Mouse (Mus musculus): ENCODE measurements around the gene Vsig10.
"Not testable (repeated sequence)": the region's sequence is repeated elsewhere in the genome, so short reads cannot be mapped to it uniquely, and the experiment has no call there.

The Vsig10 gene

GRCm38 (mm10) chr5:117303691-117304579, 14.9 kb upstream of the Vsig10 start:
- DNase-seq: no peak

DNA sequence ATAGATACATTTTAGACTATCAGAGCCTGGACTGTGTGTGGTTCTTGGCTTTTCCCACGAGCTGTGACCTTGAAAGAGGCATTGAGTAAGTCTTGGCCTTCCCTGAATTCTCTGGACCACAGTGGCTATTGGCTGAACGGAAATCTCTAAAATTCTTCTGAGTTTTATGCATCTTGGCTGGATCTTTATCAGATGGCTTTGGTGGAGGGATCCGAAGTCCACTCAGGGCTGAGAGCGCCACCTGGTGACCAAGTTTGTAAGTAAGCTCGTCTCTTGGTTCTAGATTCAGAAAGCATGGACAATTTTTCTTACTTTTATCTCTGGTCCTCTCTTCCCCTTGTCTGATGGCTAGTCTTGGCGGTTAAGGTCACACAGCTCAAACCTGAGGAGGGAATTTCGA, 13.9 kb upstream of the Vsig10 start:
- peak; percentile 77 to 84 for DNase-seq

GRCm38 (mm10) chr5:117305754-117306153, 13.1 kb upstream of the Vsig10 start:
- no peak for DNase-seq

- no peak for DNase-seq
Observed at GRCm38 (mm10) chr5:117306826-117307225, 12.1 kb upstream of the Vsig10 start.

GRCm38 (mm10) chr5:117307699-117308098, 11.2 kb upstream of the Vsig10 start:
- peak; percentile 53 to 64 for DNase-seq

- DNase-seq: no peak
Observed at GRCm38 (mm10) chr5:117313420-117313819, 5.5 kb upstream of the Vsig10 start.

- DNase-seq: no peak
Observed at GRCm38 (mm10) chr5:117313909-117314308, 5.0 kb upstream of the Vsig10 start.

GRCm38 (mm10) chr5:117314587-117315428, 4.1 kb upstream of the Vsig10 start:
- no peak for DNase-seq

DNA sequence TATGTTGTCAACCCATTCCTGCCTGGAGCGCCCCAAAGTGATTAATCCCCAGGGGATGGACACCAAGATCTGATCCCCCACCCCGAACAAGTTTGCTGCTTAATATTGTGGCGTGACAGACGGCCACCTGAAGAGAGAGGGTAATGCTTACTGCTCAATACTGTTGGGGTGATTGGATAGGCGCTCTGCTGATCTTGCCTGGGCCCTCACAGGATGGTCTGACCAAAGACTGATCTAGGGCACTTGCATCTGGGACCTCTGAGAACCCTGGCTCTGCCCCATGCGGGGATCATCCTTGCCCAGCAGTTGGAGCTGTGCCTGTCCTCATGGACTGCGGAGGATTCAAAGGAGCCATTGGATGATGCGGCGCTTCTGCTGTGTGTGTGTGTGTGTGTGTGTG, 4.9 kb downstream of the Vsig10 start:
- DNase-seq: no peak

DNA sequence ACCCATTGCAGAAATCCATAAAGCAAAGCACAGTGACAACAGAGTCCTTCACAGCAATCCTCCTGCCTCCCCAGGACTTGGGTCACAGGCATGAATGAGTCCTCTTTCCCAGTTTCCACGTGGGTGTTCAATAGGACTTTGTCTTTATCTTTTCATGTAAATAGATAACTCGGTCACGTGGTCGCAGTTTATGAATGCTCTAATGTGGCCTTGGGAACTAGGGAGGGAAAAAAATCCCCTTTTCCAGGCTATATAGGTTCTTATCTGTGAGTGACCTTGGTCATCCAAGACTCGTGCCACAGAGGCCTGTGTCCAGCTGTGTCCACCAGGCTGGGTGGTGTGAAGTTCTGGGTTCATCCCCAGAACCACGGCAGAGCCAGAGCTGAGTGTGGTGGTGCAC, 7.5 kb downstream of the Vsig10 start:
- no peak for DNase-seq

DNA sequence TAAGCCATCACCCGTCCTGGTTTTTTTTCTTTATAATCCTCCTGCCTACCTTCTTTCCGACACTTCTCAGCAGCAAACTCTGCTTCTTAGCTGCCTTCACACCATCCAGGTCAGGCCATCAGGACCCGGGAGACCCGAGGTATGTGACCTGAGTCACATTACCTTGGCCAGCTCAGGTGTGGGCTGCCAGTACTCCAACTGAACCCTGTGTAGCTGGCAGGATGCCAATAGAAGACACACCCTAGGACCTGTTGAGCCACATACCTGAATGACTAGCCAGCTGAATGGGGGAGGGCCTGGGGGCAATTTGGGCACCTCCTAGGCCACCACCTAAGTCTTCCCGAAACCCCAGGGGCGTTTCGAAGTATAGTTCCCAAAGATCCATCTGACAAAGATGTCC, 11.6 kb downstream of the Vsig10 start:
- no peak for DNase-seq

GRCm38 (mm10) chr5:117337999-117338398, 19.1 kb downstream of the Vsig10 start:
- DNase-seq: no peak

DNA sequence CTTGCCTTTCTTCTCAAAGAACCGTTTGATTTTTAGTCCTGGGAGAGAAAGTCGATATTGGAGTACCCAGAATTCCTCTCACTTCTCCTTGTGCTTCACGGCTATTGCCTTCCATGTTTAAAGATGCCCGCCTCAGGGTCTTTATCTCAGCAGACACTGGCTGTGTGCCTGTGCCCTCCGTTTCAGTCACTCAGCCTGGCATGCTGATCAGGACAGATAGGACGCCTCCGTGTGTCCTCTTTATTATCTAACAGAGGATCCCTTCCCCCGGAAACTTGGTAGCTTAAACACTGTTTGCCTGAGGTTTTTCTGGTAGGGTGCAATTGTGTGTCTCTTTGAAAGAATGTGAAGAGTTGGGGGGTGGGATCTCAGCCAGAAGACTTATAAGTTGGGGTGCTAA, 19.6 kb downstream of the Vsig10 start:
- no peak for DNase-seq

- DNase-seq: no peak
Observed at GRCm38 (mm10) chr5:117340081-117340480, 21.2 kb downstream of the Vsig10 start.

DNA sequence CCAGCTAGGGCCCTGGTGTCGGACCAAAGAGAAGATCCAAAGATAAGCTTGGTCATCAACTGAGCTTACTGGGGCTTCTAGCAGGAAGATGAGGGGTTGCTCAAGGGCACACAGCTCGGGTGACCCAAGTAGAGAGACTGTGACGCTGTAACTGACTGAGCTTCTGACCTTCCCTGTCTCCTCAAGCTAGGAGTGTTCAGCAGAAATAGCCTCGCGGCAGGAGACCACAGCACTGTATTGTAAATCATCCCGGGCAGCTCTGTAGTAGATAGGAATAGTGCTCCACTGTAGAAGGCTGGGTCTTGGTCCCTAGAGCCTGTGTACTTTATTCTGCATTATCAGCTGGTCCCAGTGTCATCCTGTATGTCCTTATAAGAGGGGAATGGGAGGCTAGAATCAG, 23.0 kb downstream of the Vsig10 start:
- no peak for DNase-seq

GRCm38 (mm10) chr5:117344496-117344895, 25.6 kb downstream of the Vsig10 start:
- DNase-seq: not testable (repeated sequence)

DNA sequence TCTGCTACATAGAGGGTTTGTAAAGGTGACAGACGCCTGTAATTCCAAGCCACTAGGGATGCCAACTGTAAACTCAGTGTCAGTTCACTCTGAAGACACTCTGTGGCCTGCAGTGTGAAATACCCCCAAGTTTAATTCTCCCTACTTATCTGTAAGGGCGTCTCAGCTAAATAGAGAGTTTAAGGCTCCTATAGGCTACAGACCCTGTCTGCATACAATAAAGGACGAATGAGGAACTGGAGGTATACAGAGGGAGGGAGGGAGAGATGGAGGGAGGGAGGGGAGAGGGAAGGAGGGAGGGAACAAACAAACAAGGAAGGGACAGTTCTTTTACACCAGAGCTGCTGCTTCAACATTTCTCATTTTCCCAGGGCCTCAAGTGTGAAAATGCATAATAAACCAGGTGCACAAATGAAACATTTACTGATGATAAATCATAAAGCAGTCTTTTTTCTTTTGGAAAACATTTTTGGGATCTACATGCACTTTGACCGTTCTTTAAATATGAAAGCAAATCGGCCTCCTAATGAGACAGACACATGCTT, 26.6 kb downstream of the Vsig10 start:
- no peak for DNase-seq

DNA sequence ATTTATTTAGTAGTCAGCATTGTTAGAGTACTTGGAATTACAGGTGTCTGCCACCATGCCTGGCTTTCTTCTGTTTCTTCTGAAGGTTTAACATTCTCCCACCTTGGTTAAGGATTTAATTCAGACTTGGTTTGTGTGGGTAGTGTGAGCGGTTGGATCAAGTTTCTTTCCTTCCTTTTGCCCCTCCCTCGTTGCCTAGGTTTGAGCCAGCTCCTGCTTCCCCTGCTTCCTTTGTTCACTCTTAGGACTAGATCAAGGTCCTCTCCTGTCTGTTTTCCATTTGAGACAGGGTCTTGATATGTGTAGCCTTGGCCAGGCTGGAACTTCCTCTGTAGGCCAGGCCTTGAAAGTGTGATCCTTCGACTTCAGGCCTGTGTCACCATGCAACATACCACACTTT, 27.4 kb downstream of the Vsig10 start:
- no peak for DNase-seq

GRCm38 (mm10) chr5:117347011-117347410, 28.1 kb downstream of the Vsig10 start:
- DNase-seq: no peak

- DNase-seq: no peak
Observed at GRCm38 (mm10) chr5:117347838-117348237, 29.0 kb downstream of the Vsig10 start.

- peak; percentile 39 to 54 for DNase-seq
Observed at GRCm38 (mm10) chr5:117348279-117348678, 29.4 kb downstream of the Vsig10 start.

DNA sequence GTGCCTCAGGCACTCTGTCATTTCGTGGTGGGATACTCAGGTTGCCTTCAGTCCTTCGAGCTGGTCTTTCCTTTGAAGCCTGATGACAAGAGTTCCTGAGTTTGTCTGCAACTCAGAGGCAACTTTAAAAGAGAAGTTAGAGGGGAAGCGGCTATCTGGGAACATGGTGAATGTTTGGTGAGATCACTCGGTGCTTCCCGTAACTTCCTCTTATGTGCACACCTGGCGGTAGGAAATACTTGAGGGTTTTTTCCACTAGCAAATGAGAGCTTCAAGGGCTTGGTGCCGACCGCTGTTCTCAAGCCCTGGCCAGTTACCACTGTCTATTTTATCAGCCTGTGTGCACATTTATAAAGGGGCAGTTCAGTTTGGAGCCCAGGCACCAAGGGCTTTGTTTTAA, 35.2 kb downstream of the Vsig10 start:
- no peak for DNase-seq

GRCm38 (mm10) chr5:117355648-117356303, 36.9 kb downstream of the Vsig10 start:
- no peak for DNase-seq

Data from cerebellum, postnatal 36 days (tissue).